Mouse (Mus musculus) small intestine, adult 2 months (tissue): Measurements from ENCODE around the gene Set.
A peak's percentile ranks its signal among the peaks of the same experiment; 100 is the strongest.

Experiments
- CTCF ChIP-seq: fragments of 200-500 bp; IDR thresholded peaks from 2 replicates; pipeline ENCODE4 v1.5.1; 2012; ENCODE audit warnings: low read depth, mild to moderate bottlenecking, control low read depth, inconsistent platforms, low read length, moderate library complexity, mixed read lengths; ENCODE audit not compliant: insufficient replicate concordance, insufficient read length; ENCODE audit errors: extremely low read depth
- POLR2A ChIP-seq: fragments of 200-500 bp; IDR thresholded peaks from 2 replicates; pipeline ENCODE4 v1.6.1; 2012; ENCODE audit warnings: low read depth, mild to moderate bottlenecking, control low read depth, inconsistent platforms, low read length, moderate library complexity

DNA sequence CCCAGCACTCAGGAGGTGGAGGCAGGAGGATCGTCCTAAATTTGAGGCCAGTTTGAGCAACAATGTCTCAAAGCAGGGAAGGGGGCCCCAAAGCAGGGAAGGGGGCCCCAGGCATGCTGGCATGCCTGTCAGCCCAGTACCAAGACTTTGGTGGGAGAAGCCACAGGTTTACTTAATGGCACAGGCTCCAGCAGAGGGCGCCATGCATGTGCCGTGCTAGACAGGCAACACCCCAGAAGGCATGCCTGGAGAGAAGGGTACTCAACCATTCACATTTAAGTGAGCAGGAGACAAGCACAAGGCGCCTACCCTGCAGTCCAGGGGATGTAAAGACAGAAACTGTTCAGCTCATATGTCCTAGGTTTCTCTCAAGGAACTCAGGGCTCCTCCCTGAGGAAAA, 14.7 kb upstream of the Set start:
- TF ChIP-seq POLR2A, result no peak
- peak; percentile 80; the same call in 1 of the 2 replicates for TF ChIP-seq CTCF
